In genomic region chr2:164798554-164798953, GRCm38 (mm10) we compare ENCODE assay signal across 14 mouse cellular contexts. TPM values are rescaled to one million over a fixed set of nuclear protein-coding genes. Genes with fewer than 3 reads are reported as not detected.
A peak's percentile ranks its signal among the peaks of the same experiment; 100 is the strongest.
DNase-seq lines count a peak whose midpoint lies in the region; ATAC-seq and TF ChIP-seq lines count a peak whose summit lies in the region.
"Not testable (repeated sequence)": the region's sequence is repeated elsewhere in the genome, so short reads cannot be mapped to it uniquely, and the experiment has no call there.
"Had no signal": no experiment of that assay in that cellular context is flagged by ENCODE, and none has a peak within 500 bp of the region (broad histone marks: within the 10 kb centered on the region; RNA-seq: fewer than 3 reads in every experiment).

No protein-coding gene starts in this region.

- 87% methylated on average over 6 of the region's 6 CpGs for WGBS in forebrain, postnatal 0 days
- 78% methylated on average over 6 of the region's 6 CpGs for WGBS in intestine, postnatal 0 days
- 72% methylated on average over 6 of the region's 6 CpGs for WGBS in liver, postnatal 0 days (ENCODE audit: insufficient replicate concordance)

- H3K4me1 ChIP-seq in forebrain, postnatal 0 days (ENCODE audit: insufficient read depth); intestine, postnatal 0 days (replicated peaks; ENCODE audit: control insufficient read depth, insufficient read depth, low read length): not testable (repeated sequence)
- H3K4me1 ChIP-seq in liver, postnatal 0 days (ENCODE audit: insufficient read depth): peaks cover 13% of the 10 kb centered on the region

- H3K36me3 ChIP-seq in forebrain, postnatal 0 days (ENCODE audit: insufficient read depth): peaks cover 43% of the 10 kb centered on the region
- peaks cover 68% of the 10 kb centered on the region for H3K36me3 ChIP-seq in intestine, postnatal 0 days (ENCODE audit: control insufficient read depth, insufficient read depth)
- H3K36me3 ChIP-seq in liver, postnatal 0 days (replicated peaks; ENCODE audit: insufficient read depth, low read length): peaks cover 52% of the 10 kb centered on the region

- TF ChIP-seq EP300 in liver, postnatal 0 days (IDR thresholded peaks at IDR 0.05; ENCODE audit: low read depth): not testable (repeated sequence)

- peak; percentile 34; the same call in 1 of the 2 replicates for TF ChIP-seq CTCF in forebrain, postnatal 0 days (IDR thresholded peaks at IDR 0.05; ENCODE audit: low read depth)
- peak; percentile 59 for TF ChIP-seq CTCF in intestine, postnatal 0 days (IDR thresholded peaks at IDR 0.05; ENCODE audit: low read depth)
- TF ChIP-seq CTCF in liver, postnatal 0 days (IDR thresholded peaks at IDR 0.05; ENCODE audit: low read depth): peak; percentile 59

- H3K27me3 ChIP-seq in forebrain, postnatal 0 days (ENCODE audit: insufficient read depth, low read length); intestine, postnatal 0 days (replicated peaks; ENCODE audit: control insufficient read depth, insufficient read depth, low read length); liver, postnatal 0 days (ENCODE audit: insufficient read depth, low read length): not testable (repeated sequence)

- not testable (repeated sequence) for H3K9me3 ChIP-seq in forebrain, postnatal 0 days (ENCODE audit: low read length); intestine, postnatal 0 days (ENCODE audit: control insufficient read depth); liver, postnatal 0 days (ENCODE audit: low read length)

- peak; percentile 49 for DNase-seq in CD4-positive helper T cell, adult 2 months (ENCODE audit: low read depth, low spot score)
- DNase-seq in MEL-GATA-1-ER (ENCODE audit: extremely low read depth, low read depth): peak; percentile 29
- DNase-seq in brain, adult 2 months (ENCODE audit: low read depth, low spot score): peak; percentile 45
- not testable (repeated sequence) for DNase-seq in forebrain, postnatal 0 days; liver, postnatal 0 days
- peak; percentile 38 for DNase-seq in retina, embryonic 14.5 days (ENCODE audit: low spot score)

- not testable (repeated sequence) for ATAC-seq in forebrain, postnatal 0 days; intestine, postnatal 0 days; liver, postnatal 0 days

- not testable (repeated sequence) for H3K4me3 ChIP-seq in forebrain, postnatal 0 days (ENCODE audit: low read depth, low read length); intestine, postnatal 0 days (ENCODE audit: low read depth, low read length); liver, postnatal 0 days (ENCODE audit: low read depth, low read length)

- H3K9ac ChIP-seq in forebrain, postnatal 0 days; intestine, postnatal 0 days (ENCODE audit: low read depth, low read length); liver, postnatal 0 days (replicated peaks): not testable (repeated sequence)

- not testable (repeated sequence) for H3K4me2 ChIP-seq in forebrain, postnatal 0 days (ENCODE audit: low read depth); intestine, postnatal 0 days (replicated peaks; ENCODE audit: low read depth); liver, postnatal 0 days (ENCODE audit: low read depth, low read length)

- H3K27ac ChIP-seq in forebrain, postnatal 0 days (ENCODE audit: low read depth, low read length); intestine, postnatal 0 days (ENCODE audit: low read depth, low read length); liver, postnatal 0 days (ENCODE audit: low read depth): not testable (repeated sequence)

RNA-seq across cellular contexts. Expression of gene Acot8, which starts 6.1 kb away (rescaled TPM):
- total RNA-seq in forebrain, postnatal 0 days (2014; rRNA removed): 17.4 and 23.0 TPM in 2 replicates
- 13.7 and 17.1 TPM in 2 replicates for polyA plus RNA-seq in forebrain, postnatal 0 days (2015; fragmentation: Nextera tagmentation; extraction: Ambion mirVana)
- polyA plus RNA-seq in intestine, postnatal 0 days (2015; fragmentation: Nextera tagmentation; extraction: Ambion mirVana): 52.5 and 54.4 TPM in 2 replicates
- polyA plus RNA-seq in liver, postnatal 0 days (2015; fragmentation: Nextera tagmentation; extraction: Ambion mirVana): 23.1 and 25.0 TPM in 2 replicates

RNA-seq across cellular contexts. Expression of gene Zswim3, which starts 6.3 kb away (rescaled TPM):
- 5.5 and 6.7 TPM in 2 replicates for total RNA-seq in forebrain, postnatal 0 days (2014; rRNA removed)
- 2.6 and 5.2 TPM in 2 replicates for polyA plus RNA-seq in forebrain, postnatal 0 days (2015; fragmentation: Nextera tagmentation; extraction: Ambion mirVana)
- 3.7 and 4.2 TPM in 2 replicates for polyA plus RNA-seq in intestine, postnatal 0 days (2015; fragmentation: Nextera tagmentation; extraction: Ambion mirVana)
- polyA plus RNA-seq in liver, postnatal 0 days (2015; fragmentation: Nextera tagmentation; extraction: Ambion mirVana): 2.0 and 2.2 TPM in 2 replicates

RNA-seq across cellular contexts. Expression of gene Snx21, which starts 12.9 kb away (rescaled TPM):
- total RNA-seq in forebrain, postnatal 0 days (2014; rRNA removed): 72.0 and 77.5 TPM in 2 replicates
- 48.5 and 50.2 TPM in 2 replicates for polyA plus RNA-seq in forebrain, postnatal 0 days (2015; fragmentation: Nextera tagmentation; extraction: Ambion mirVana)
- polyA plus RNA-seq in intestine, postnatal 0 days (2015; fragmentation: Nextera tagmentation; extraction: Ambion mirVana): 12.5 and 13.0 TPM in 2 replicates
- polyA plus RNA-seq in liver, postnatal 0 days (2015; fragmentation: Nextera tagmentation; extraction: Ambion mirVana): 6.1 and 7.4 TPM in 2 replicates

RNA-seq across cellular contexts. Expression of gene Tnnc2, which starts 18.8 kb away (rescaled TPM):
- total RNA-seq in forebrain, postnatal 0 days (2014; rRNA removed): 0.38 and 2.9 TPM in 2 replicates
- 0.50 and 0.63 TPM in 2 replicates for polyA plus RNA-seq in forebrain, postnatal 0 days (2015; fragmentation: Nextera tagmentation; extraction: Ambion mirVana)
- polyA plus RNA-seq in intestine, postnatal 0 days (2015; fragmentation: Nextera tagmentation; extraction: Ambion mirVana): 0.51 and 0.73 TPM in 2 replicates
- 6.5 and 127 TPM in 2 replicates for polyA plus RNA-seq in liver, postnatal 0 days (2015; fragmentation: Nextera tagmentation; extraction: Ambion mirVana)
- total RNA-seq: adrenal gland, adult 8-10 months; heart, postnatal 14 days; layer of hippocampus, postnatal 14 days; left cerebral cortex, postnatal 10 days; megakaryocyte, adult 5-6 weeks had no signal
- polyA plus RNA-seq: midbrain, embryonic 13.5 days; spleen, adult 2 months had no signal

RNA-seq across cellular contexts. Expression of gene Zswim1, which starts 23.9 kb away (rescaled TPM):
- 11.2 and 18.6 TPM in 2 replicates for total RNA-seq in forebrain, postnatal 0 days (2014; rRNA removed)
- 27.5 and 32.6 TPM in 2 replicates for polyA plus RNA-seq in forebrain, postnatal 0 days (2015; fragmentation: Nextera tagmentation; extraction: Ambion mirVana)
- polyA plus RNA-seq in intestine, postnatal 0 days (2015; fragmentation: Nextera tagmentation; extraction: Ambion mirVana): 7.0 and 7.6 TPM in 2 replicates
- 3.1 TPM in 2 replicates for polyA plus RNA-seq in liver, postnatal 0 days (2015; fragmentation: Nextera tagmentation; extraction: Ambion mirVana)
